Mouse (Mus musculus) left cerebral cortex, postnatal 10 days (tissue): ENCODE measurements around the gene Rora. TPM values are rescaled to one million over a fixed set of nuclear protein-coding genes. Genes with fewer than 3 reads are reported as not detected.

ENCODE experiments used
- DNase-seq, 2 experiments: peaks; one replicate each; pipeline ENCODE4 v3.0.0; 2021 to 2022; ENCODE audit warnings: low spot score in 2 of 2, mixed read lengths in 1 of 2; ENCODE audit errors: extremely low spot score in 1 of 2
- intact Hi-C: fragments of 180-260 bp; cut with DNase I; formaldehyde crosslinking; loops from one replicate; pipeline ENCODE4 v1.15.1; 2025
- total RNA-seq, 2 experiments: library from RNA; stranded (reverse); gene quantifications; 2 replicates each; pipeline ENCODE4 v1.2.3; 2021

The Rora gene
- total RNA-seq, 2 experiments from 2014 or later: 41.2 to 44.1 TPM

GRCm38 (mm10) chr9:69319913-69320634 is 666.5 kb downstream of the Rora start:
- intact Hi-C loops: no loop called here
- DNase-seq: no peak

GRCm38 (mm10) chr9:69320635-69321027 is 667.0 kb downstream of the Rora start:
- intact Hi-C loops: no loop called here

GRCm38 (mm10) chr9:69321956-69322355 is 668.4 kb downstream of the Rora start:
- intact Hi-C loops: no loop called here
- DNase-seq: no peak

More at GRCm38 (mm10) chr9:69320635-69321027, 667.0 kb downstream of the Rora start:
- DNase-seq: no peak

- no peak for DNase-seq
- intact Hi-C loops: no loop called here
These were observed 670.2 kb downstream of the Rora start for GRCm38 (mm10) chr9:69323831-69324230.

- DNase-seq: no peak
- intact Hi-C loops: no loop called here
These were observed 673.5 kb downstream of the Rora start for GRCm38 (mm10) chr9:69327077-69327476.

GRCm38 (mm10) chr9:69327591-69327990 is 674.0 kb downstream of the Rora start:
- no peak for DNase-seq
- intact Hi-C loops: no loop called here

GRCm38 (mm10) chr9:69331790-69332189 is 678.2 kb downstream of the Rora start:
- DNase-seq: no peak
- intact Hi-C loops: no loop called here

- DNase-seq: no peak
- intact Hi-C loops: no loop called here
These were observed 679.4 kb downstream of the Rora start for GRCm38 (mm10) chr9:69332802-69333568.

GRCm38 (mm10) chr9:69333654-69334053 is 680.1 kb downstream of the Rora start:
- no peak for DNase-seq
- intact Hi-C loops: no loop called here

GRCm38 (mm10) chr9:69334106-69334505 is 680.5 kb downstream of the Rora start:
- DNase-seq: no peak
- intact Hi-C loops: no loop called here

GRCm38 (mm10) chr9:69336063-69336462 is 682.5 kb downstream of the Rora start:
- intact Hi-C loops: no loop called here
- DNase-seq: no peak

- intact Hi-C loops: no loop called here
- DNase-seq: no peak
These were observed 685.6 kb downstream of the Rora start for GRCm38 (mm10) chr9:69339199-69339598.

GRCm38 (mm10) chr9:69339829-69340228 is 686.2 kb downstream of the Rora start:
- no peak for DNase-seq
- intact Hi-C loops: no loop called here

GRCm38 (mm10) chr9:69340421-69340820 is 686.8 kb downstream of the Rora start:
- DNase-seq: no peak

GRCm38 (mm10) chr9:69343881-69344280 is 690.3 kb downstream of the Rora start:
- DNase-seq: no peak
- intact Hi-C loops: no loop called here

More at GRCm38 (mm10) chr9:69340421-69340820, 686.8 kb downstream of the Rora start:
- intact Hi-C loops: no loop called here

GRCm38 (mm10) chr9:69345550-69345949 is 692.0 kb downstream of the Rora start:
- DNase-seq: no peak
- intact Hi-C loops: no loop called here

- DNase-seq: no peak
- intact Hi-C loops: no loop called here
These were observed 694.2 kb downstream of the Rora start for GRCm38 (mm10) chr9:69347796-69348195.

GRCm38 (mm10) chr9:69349537-69349936 is 696.0 kb downstream of the Rora start:
- no peak for DNase-seq
- intact Hi-C loops: no loop called here

GRCm38 (mm10) chr9:69354228-69354627 is 700.6 kb downstream of the Rora start:
- no peak for DNase-seq
- intact Hi-C loops: no loop called here

GRCm38 (mm10) chr9:69357834-69358233 is 704.2 kb downstream of the Rora start:
- DNase-seq: peak in 1 of 2 experiments; percentile 42
- intact Hi-C loops: loop anchor here (2.0 kb wide), 1 partner anchor 123 kb away; no protein-coding TSS in a partner anchor
